25 mouse cellular contexts compared by ENCODE assay signal in genomic region chr3:52409465-52409864, GRCm38 (mm10).
"Had no signal": no experiment of that assay in that cellular context is flagged by ENCODE, and none has a peak within 500 bp of the region (broad histone marks: within the 10 kb centered on the region; RNA-seq: fewer than 3 reads in every experiment).

No protein-coding gene starts in this region.

- DNase-seq: gastrocnemius, adult 2 months; gastrocnemius, postnatal 10 days; gastrocnemius, postnatal 25 days; heart, adult 2 months; heart, postnatal 10 days; heart, postnatal 4 days; kidney, adult 18-20 months; kidney, adult 8-10 months; kidney, postnatal 10 days; kidney, postnatal 4 days; liver; liver, embryonic 13.5 days had no signal

- H3K9ac ChIP-seq: hindbrain, embryonic 12.5 days; hindbrain, embryonic 14.5 days; limb, embryonic 12.5 days; liver, embryonic 13.5 days; liver, embryonic 15.5 days had no signal

- H3K36me3 ChIP-seq: hindbrain, embryonic 10.5 days; hindbrain, embryonic 12.5 days; limb, embryonic 10.5 days; limb, embryonic 12.5 days; liver, embryonic 13.5 days; liver, embryonic 15.5 days had no signal

- ATAC-seq: hindbrain, embryonic 16.5 days; inflammation-experienced regulatory T-cells, adult 6 months; intestine, postnatal 0 days had no signal

- H3K9me3 ChIP-seq: hindbrain, embryonic 10.5 days; hindbrain, embryonic 12.5 days; limb, embryonic 10.5 days; limb, embryonic 12.5 days; liver, embryonic 13.5 days; liver, embryonic 15.5 days had no signal

- H3K4me2 ChIP-seq: heart, embryonic 11.5 days; hindbrain, embryonic 12.5 days; hindbrain, embryonic 14.5 days; limb, embryonic 12.5 days; liver, embryonic 11.5 days; liver, embryonic 13.5 days; liver, embryonic 15.5 days had no signal

- H3K4me3 ChIP-seq: gastrocnemius, adult 2 months; heart, adult 2 months; hindbrain, embryonic 10.5 days; hindbrain, embryonic 12.5 days; layer of hippocampus, adult 2 months; left cerebral cortex, adult 2 months; limb, embryonic 10.5 days; limb, embryonic 12.5 days; liver, embryonic 13.5 days; liver, embryonic 15.5 days had no signal

- H3K27me3 ChIP-seq: limb, embryonic 12.5 days; liver, embryonic 13.5 days; liver, embryonic 15.5 days had no signal

- H3K4me1 ChIP-seq: liver, embryonic 15.5 days had no signal

- H3K27ac ChIP-seq: gastrocnemius, adult 2 months; heart, adult 2 months; hindbrain, embryonic 10.5 days; hindbrain, embryonic 12.5 days; hindbrain, embryonic 14.5 days; layer of hippocampus, adult 2 months; left cerebral cortex, adult 2 months; limb, embryonic 10.5 days; limb, embryonic 12.5 days; liver, embryonic 13.5 days; liver, embryonic 15.5 days had no signal
